Mouse (Mus musculus): Measurements from ENCODE around the gene H2-Q7. TPM values are rescaled to one million over a fixed set of nuclear protein-coding genes. Genes with fewer than 3 reads are reported as not detected.
"Not testable (repeated sequence)": the region's sequence is repeated elsewhere in the genome, so short reads cannot be mapped to it uniquely, and the experiment has no call there.

The H2-Q7 gene
- total and polyA plus RNA-seq, 2 experiments from 2014 or later: 1.7 to 3.2 TPM

GRCm38 (mm10) chr17:35418772-35419171 is 20.2 kb upstream of the H2-Q7 start:
- DNase-seq: no peak
- ATAC-seq: no peak
- Histone ChIP-seq H3K9me3 (ENCODE audit: low read length) (no peaks in the 10 kb centered on the region), H3K4me3 (ENCODE audit: low read depth, low read length) (no peak overlapping the region), H3K4me1 (ENCODE audit: insufficient read depth) (no peaks in the 10 kb centered on the region), H3K9ac (no peak overlapping the region), H3K36me3 (ENCODE audit: insufficient read depth) (no peaks in the 10 kb centered on the region), H3K27me3 (ENCODE audit: insufficient read depth, low read length) (no peaks in the 10 kb centered on the region), H3K27ac (ENCODE audit: low read depth, low read length) (no peak overlapping the region), H3K4me2 (ENCODE audit: low read depth) (no peak overlapping the region)
- TF ChIP-seq CTCF (IDR thresholded peaks at IDR 0.05; ENCODE audit: low read depth): no peak
- WGBS: 86% methylated on average over 7 of the region's 7 CpGs

GRCm38 (mm10) chr17:35419564-35419963 is 19.4 kb upstream of the H2-Q7 start:
- 68% methylated on average over 4 of the region's 4 CpGs for WGBS
- not testable (repeated sequence) for DNase-seq

DNA sequence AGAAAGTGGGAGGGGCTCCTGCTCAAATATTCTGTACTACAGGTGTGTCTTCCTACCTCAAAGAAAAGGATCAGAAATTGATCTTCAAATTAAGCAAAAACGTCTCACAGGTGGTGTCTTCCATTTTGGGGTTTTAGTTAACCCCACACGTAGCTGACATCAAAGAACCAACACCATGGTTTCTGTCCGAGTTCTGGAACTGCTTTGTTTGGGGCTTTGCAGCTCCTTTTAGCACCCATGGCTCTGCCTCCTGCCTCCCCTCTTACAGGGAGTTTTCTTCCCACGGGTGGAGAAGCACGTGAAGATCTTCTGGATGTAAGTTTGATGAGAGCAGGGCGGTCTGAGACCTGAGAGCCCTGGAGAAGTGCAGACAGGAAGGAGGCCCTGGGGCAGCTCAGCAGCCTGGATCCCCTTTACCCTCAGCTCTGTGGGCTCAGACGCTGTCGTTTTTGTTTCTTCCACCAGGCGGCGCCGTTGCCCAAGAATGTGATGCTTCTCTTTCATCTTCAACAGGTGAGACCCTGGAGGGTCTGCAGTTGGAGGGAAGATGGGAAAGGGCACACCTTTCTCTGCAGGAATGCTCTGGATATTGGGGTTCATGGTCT is 18.6 kb upstream of the H2-Q7 start:
- H3K4me3 ChIP-seq (ENCODE audit: low read depth, low read length); H3K27me3 ChIP-seq (ENCODE audit: insufficient read depth, low read length); H3K4me1 ChIP-seq (ENCODE audit: insufficient read depth); ATAC-seq; H3K9ac ChIP-seq; H3K36me3 ChIP-seq (ENCODE audit: insufficient read depth); H3K4me2 ChIP-seq (ENCODE audit: low read depth); H3K27ac ChIP-seq (ENCODE audit: low read depth, low read length); H3K9me3 ChIP-seq (ENCODE audit: low read length): not testable (repeated sequence)
- 15% methylated on average over 11 of the region's 11 CpGs for WGBS
- DNase-seq: peak; percentile 53
- TF ChIP-seq CTCF (IDR thresholded peaks at IDR 0.05; ENCODE audit: low read depth): peak; percentile 79

More at GRCm38 (mm10) chr17:35419564-35419963, 19.4 kb upstream of the H2-Q7 start:
- not testable (repeated sequence) for H3K9ac ChIP-seq; H3K4me1 ChIP-seq (ENCODE audit: insufficient read depth); H3K27ac ChIP-seq (ENCODE audit: low read depth, low read length); H3K9me3 ChIP-seq (ENCODE audit: low read length); ATAC-seq; H3K4me3 ChIP-seq (ENCODE audit: low read depth, low read length); H3K4me2 ChIP-seq (ENCODE audit: low read depth); H3K27me3 ChIP-seq (ENCODE audit: insufficient read depth, low read length); H3K36me3 ChIP-seq (ENCODE audit: insufficient read depth)

GRCm38 (mm10) chr17:35421331-35421730 is 17.6 kb upstream of the H2-Q7 start:
- WGBS: 90% methylated on average over 4 of the region's 4 CpGs
- H3K27ac ChIP-seq (ENCODE audit: low read depth, low read length): not testable (repeated sequence)

DNA sequence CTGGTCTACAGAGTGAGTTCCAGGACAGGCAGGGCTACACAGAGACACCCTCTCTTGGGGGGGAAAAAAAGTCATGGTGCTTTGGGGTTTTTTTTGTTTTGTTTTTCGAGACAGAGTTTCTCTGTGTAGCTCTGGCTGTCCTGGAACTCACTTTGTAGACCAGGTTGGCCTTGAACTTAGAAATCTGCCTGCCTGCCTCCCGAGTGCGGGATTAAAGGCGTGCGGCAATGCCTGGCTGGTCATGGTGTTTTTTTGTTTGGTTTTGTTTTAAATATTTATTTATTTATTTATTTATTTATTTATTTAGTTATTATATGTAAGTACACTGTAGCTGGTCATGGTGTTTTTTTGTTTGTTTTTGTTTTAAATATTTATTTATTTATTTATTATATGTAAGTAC is 16.6 kb upstream of the H2-Q7 start:
- not testable (repeated sequence) for DNase-seq; H3K9ac ChIP-seq; H3K4me1 ChIP-seq (ENCODE audit: insufficient read depth); ATAC-seq; H3K4me3 ChIP-seq (ENCODE audit: low read depth, low read length); H3K4me2 ChIP-seq (ENCODE audit: low read depth); H3K9me3 ChIP-seq (ENCODE audit: low read length); H3K36me3 ChIP-seq (ENCODE audit: insufficient read depth); H3K27ac ChIP-seq (ENCODE audit: low read depth, low read length); H3K27me3 ChIP-seq (ENCODE audit: insufficient read depth, low read length)
- 87% methylated on average over 5 of the region's 5 CpGs for WGBS

More at GRCm38 (mm10) chr17:35421331-35421730, 17.6 kb upstream of the H2-Q7 start:
- H3K9ac ChIP-seq; H3K27me3 ChIP-seq (ENCODE audit: insufficient read depth, low read length); H3K36me3 ChIP-seq (ENCODE audit: insufficient read depth); H3K4me1 ChIP-seq (ENCODE audit: insufficient read depth); ATAC-seq; H3K4me3 ChIP-seq (ENCODE audit: low read depth, low read length); H3K4me2 ChIP-seq (ENCODE audit: low read depth); DNase-seq; H3K9me3 ChIP-seq (ENCODE audit: low read length): not testable (repeated sequence)

- 80% methylated on average over 3 of the region's 3 CpGs for WGBS
- not testable (repeated sequence) for DNase-seq; H3K4me2 ChIP-seq (ENCODE audit: low read depth); H3K4me1 ChIP-seq (ENCODE audit: insufficient read depth); H3K27me3 ChIP-seq (ENCODE audit: insufficient read depth, low read length); H3K4me3 ChIP-seq (ENCODE audit: low read depth, low read length); ATAC-seq; H3K27ac ChIP-seq (ENCODE audit: low read depth, low read length); H3K9ac ChIP-seq; H3K9me3 ChIP-seq (ENCODE audit: low read length); H3K36me3 ChIP-seq (ENCODE audit: insufficient read depth)
Measured at GRCm38 (mm10) chr17:35423131-35423810, 15.7 kb upstream of the H2-Q7 start.

DNA sequence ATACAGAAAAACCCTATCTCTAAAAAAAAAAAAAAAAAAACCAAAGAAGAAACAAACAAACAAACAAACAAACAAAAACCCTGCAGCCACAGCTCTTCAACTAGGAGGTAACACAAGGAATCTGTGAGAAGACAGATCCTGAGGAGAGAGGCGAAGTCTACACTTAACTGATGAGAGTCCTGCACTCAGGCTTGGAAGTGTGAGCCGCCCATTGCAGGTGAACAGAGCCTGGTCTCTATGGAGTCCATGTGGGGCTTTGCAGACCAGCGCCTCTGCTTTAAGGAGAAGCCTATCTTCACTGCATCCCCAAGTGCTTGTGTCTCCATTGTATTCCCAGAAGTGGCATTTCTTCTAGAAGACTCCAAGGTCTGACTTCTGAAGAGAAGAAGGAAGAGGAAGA is 14.8 kb upstream of the H2-Q7 start:
- H3K36me3 ChIP-seq (ENCODE audit: insufficient read depth); H3K9me3 ChIP-seq (ENCODE audit: low read length); H3K4me3 ChIP-seq (ENCODE audit: low read depth, low read length); H3K27me3 ChIP-seq (ENCODE audit: insufficient read depth, low read length); H3K27ac ChIP-seq (ENCODE audit: low read depth, low read length); H3K9ac ChIP-seq; ATAC-seq; H3K4me1 ChIP-seq (ENCODE audit: insufficient read depth); DNase-seq; H3K4me2 ChIP-seq (ENCODE audit: low read depth): not testable (repeated sequence)
- WGBS: 84% methylated on average over 3 of the region's 3 CpGs

DNA sequence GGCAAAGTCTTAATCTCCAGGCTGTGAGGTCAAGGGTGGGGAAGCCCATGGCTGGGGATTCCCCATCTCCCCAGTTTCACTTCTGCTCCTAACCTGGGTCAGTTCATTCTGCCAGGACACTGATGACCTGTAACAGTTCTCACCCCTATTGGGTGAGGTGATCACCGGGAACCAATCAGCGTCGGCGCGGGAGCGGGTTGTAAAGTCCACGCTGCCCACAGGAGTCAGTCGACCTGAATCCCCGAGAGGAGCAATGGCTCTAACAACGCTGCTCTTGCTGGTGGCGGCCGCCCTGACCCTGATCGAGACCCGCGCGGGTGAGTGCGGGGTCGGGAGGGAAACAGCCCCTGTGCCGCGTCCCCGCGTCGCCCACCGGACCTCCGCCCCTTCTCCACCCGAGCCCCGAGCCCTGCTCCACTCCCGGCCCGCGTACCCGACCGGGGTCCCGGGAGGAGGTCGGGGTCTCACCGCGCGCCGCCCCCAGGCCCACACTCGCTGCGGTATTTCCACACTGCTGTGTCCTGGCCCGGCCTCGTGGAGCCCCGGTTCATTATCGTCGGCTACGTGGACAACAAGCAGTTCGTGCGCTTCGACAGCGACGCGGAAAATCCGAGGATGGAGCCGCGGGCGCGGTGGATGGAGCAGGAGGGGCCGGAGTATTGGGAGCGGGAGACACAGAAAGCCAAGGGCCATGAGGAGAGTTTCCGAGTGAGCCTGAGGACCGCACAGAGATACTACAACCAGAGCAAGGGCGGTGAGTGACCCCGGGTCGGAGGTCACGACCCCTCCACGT is 14.1 kb upstream of the H2-Q7 start, which contains the start of gene H2-Q6:
Gene H2-Q6 (plus strand): TSS at position 227 of the 793 bp plus-strand sequence.
- not testable (repeated sequence) for H3K27me3 ChIP-seq (ENCODE audit: insufficient read depth, low read length); H3K27ac ChIP-seq (ENCODE audit: low read depth, low read length); H3K36me3 ChIP-seq (ENCODE audit: insufficient read depth); DNase-seq; H3K9me3 ChIP-seq (ENCODE audit: low read length); H3K4me1 ChIP-seq (ENCODE audit: insufficient read depth)
- 2% methylated on average over 52 of the region's 66 CpGs for WGBS
- Histone ChIP-seq H3K4me2 (ENCODE audit: low read depth) (peak within 1 kb of the TSS; percentile 57), H3K9ac (0 out of 2 replicates have a peak within 1 kb of the TSS, but pooled peaks have one; percentile 31), H3K4me3 (ENCODE audit: low read depth, low read length) (peak within 1 kb of the TSS; percentile 27)
- peak; percentile 75 for ATAC-seq

DNA sequence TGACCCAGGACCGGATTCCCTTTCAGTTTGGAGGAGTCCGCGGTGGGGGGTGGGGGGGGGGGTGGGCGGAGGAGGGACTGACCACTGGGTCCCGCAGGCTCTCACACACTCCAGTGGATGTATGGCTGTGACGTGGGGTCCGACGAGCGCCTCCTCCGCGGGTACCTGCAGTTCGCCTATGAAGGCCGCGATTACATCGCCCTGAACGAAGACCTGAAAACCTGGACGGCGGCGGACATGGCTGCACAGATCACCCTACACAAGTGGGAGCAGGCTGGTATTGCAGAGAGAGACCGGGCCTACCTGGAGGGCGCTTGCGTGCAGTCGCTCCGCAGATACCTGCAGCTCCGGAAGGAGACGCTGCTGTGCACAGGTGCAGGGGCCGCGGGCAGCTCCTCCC is 13.5 kb upstream of the H2-Q7 start:
- DNase-seq; H3K4me1 ChIP-seq (ENCODE audit: insufficient read depth); H3K27me3 ChIP-seq (ENCODE audit: insufficient read depth, low read length); H3K9me3 ChIP-seq (ENCODE audit: low read length); H3K27ac ChIP-seq (ENCODE audit: low read depth, low read length); ATAC-seq; H3K9ac ChIP-seq; H3K36me3 ChIP-seq (ENCODE audit: insufficient read depth): not testable (repeated sequence)
- Histone ChIP-seq H3K4me3 (ENCODE audit: low read depth, low read length) (peak overlapping the region; percentile 27), H3K4me2 (ENCODE audit: low read depth) (peak overlapping the region; percentile 57)
- 19% methylated on average over 28 of the region's 28 CpGs for WGBS

DNA sequence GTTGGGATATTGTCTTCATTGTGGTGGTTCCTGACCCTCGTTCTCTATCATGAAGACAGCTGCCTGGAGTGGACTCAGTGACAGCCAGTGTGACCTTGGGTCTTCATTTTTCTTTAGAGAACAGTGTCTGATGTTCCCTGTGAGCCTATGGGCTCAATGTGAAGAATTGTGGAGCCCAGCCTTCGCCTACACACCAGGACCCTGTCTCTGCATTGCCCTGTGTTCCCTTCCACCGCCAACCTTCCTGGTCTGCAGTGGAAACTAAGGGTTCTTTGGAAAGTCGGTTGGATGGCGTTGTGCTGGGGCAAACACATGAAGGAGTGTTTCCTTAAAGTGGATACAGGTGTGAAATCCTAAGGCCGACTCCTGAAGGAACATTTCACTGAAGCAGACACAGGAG is 10.1 kb upstream of the H2-Q7 start:
- DNase-seq; H3K4me1 ChIP-seq (ENCODE audit: insufficient read depth); H3K9ac ChIP-seq; H3K4me3 ChIP-seq (ENCODE audit: low read depth, low read length); H3K36me3 ChIP-seq (ENCODE audit: insufficient read depth); H3K9me3 ChIP-seq (ENCODE audit: low read length); ATAC-seq; H3K27ac ChIP-seq (ENCODE audit: low read depth, low read length); H3K4me2 ChIP-seq (ENCODE audit: low read depth); H3K27me3 ChIP-seq (ENCODE audit: insufficient read depth, low read length): not testable (repeated sequence)
- 91% methylated on average over 6 of the region's 6 CpGs for WGBS

Data from forebrain, postnatal 0 days (tissue).